Mouse (Mus musculus) gastrocnemius, postnatal 25 days (tissue): ENCODE measurements around the gene Depdc1a. TPM values are rescaled to one million over a fixed set of nuclear protein-coding genes. Genes with fewer than 3 reads are reported as not detected.
"Not testable (repeated sequence)": the region's sequence is repeated elsewhere in the genome, so short reads cannot be mapped to it uniquely, and the experiment has no call there.

Experiments used
- DNase-seq: peaks from one replicate; pipeline ENCODE4 v3.0.0; 2022
- long read RNA-seq, 2 experiments: library from polyadenylated mRNA; stranded (forward); transcript quantifications; one replicate each; pipeline ENCODE4 v2.0.0; 2021
- total RNA-seq, 2 experiments: library from RNA; stranded (reverse); gene quantifications; 1 replicate in 1 of 2; 2 replicates in 1 of 2; pipeline ENCODE4 v1.2.3; 2021

The Depdc1a gene
- total RNA-seq = under 1 TPM; 0.21 to 0.26 TPM
- long read RNA-seq, experiment 1 = 0 reads
- long read RNA-seq, experiment 2 = 0 reads

- DNase-seq = peak; percentile 85
These were observed at the start of gene Depdc1a for GRCm38 (mm10) chr3:159495243-159495801. Gene Depdc1a, plus strand, starts transcription at chr3:159495433.

GRCm38 (mm10) chr3:159470059-159470458 lies 25.2 kb upstream of the Depdc1a start:
- DNase-seq = no peak

GRCm38 (mm10) chr3:159475465-159475864 lies 19.8 kb upstream of the Depdc1a start:
- DNase-seq = no peak

DNA sequence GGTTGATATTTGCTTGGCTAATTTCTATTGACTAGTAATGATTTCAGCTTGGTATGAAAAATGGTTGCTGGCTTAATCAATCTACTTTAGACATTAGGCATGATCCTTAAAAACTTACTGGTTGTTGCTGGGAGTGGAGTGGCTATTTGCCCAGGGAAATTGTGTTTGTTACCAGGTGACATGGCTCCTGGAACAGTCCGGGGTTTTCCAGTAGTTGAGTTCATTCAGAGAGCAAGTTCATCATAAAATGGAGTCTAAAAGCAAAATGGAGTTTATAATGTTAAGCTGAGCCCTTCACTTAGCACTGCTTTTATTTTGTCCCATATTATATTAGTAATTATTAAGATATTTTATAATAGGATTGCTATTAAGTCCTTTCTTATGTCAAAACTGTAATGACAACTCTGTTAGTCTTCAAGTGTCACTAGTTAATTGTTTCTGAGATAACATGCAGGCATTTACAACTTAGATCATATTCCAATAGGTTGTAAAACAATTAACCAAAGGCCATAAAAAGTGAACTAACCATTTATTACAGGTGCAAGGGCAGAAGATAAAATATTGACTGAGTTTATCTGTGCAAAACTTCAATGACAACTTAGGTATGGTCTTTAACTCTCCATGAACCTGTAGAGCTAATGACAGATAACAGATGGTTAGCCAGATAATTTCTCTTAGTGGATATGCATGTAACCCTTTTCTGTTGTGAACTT lies 17.8 kb upstream of the Depdc1a start:
- DNase-seq = no peak

- not testable (repeated sequence) for DNase-seq
These were observed 524 bp upstream of the Depdc1a start for GRCm38 (mm10) chr3:159494709-159495108.

- no peak for DNase-seq
These were observed 13.7 kb downstream of the Depdc1a start for GRCm38 (mm10) chr3:159508899-159509298.

GRCm38 (mm10) chr3:159528563-159528962 lies 33.3 kb downstream of the Depdc1a start:
- no peak for DNase-seq

- DNase-seq = no peak
These were observed 53.1 kb downstream of the Depdc1a start for GRCm38 (mm10) chr3:159548303-159548702.

- no peak for DNase-seq
These were observed 55.0 kb downstream of the Depdc1a start for GRCm38 (mm10) chr3:159550224-159550623.

Other genes starting within 250 kb of the Depdc1a start
- not detected for gene Rpe65, start 103.7 kb downstream of the Depdc1a start, total RNA-seq